Mouse (Mus musculus) gastrocnemius, postnatal 14 days (tissue): ENCODE results near the gene Crygb. TPM values are rescaled to one million over a fixed set of nuclear protein-coding genes. Genes with fewer than 3 reads are reported as not detected.
"Not testable (repeated sequence)": the region's sequence is repeated elsewhere in the genome, so short reads cannot be mapped to it uniquely, and the experiment has no call there.

Experiments
- DNase-seq: peaks from one replicate; pipeline ENCODE4 v3.0.0; 2021; ENCODE audit warnings: mixed read lengths
- intact Hi-C: fragments of 180-260 bp; cut with DNase I; formaldehyde crosslinking; loops from one replicate; pipeline ENCODE4 v1.15.1; 2025; ENCODE audit warnings: low total_unique reads
- total RNA-seq, 2 experiments: library from RNA; stranded (reverse); gene quantifications; 2 replicates each; pipeline ENCODE4 v1.2.3; 2021

Crygb gene
- total RNA-seq, 2 experiments from 2014 or later: not detected

DNA sequence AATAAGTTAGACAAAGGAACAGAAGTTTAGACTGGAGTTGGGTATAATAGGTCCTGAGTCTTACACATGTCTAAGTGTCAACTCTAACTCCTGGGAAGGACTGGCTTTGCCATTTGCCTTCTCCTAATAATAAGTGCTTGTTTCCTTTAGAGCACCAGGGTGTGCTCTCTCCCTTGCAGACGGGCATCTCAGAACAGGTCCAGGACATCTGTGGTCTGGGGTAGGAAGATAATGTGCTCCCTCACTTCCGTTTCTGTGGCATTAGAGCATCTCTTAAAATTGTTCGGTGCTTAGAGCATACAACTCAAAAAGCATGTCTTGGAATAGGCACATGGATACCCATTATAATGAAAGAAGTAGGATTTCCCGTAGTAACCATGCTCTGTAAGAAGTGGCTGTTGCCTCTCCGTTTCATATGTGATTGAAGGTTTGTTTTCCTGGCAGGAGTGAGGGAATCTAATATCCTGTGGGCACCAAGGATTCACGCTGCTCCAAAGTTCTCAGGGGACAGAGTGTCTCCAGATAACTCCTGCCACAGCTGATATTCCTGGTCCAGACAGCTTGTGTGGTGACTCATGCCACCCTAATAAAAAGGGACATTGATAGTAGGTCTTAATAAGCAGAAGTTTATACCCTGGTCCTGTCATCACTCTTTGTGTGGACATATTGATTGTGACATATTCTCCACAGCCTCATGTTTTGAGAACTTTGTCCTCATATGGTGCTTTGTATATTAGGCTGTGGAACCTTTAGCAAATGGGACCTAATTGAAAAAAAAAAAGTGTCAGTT, 6.7 kb upstream of the Crygb start:
- DNase-seq: no peak
- intact Hi-C loops: no loop called here

DNA sequence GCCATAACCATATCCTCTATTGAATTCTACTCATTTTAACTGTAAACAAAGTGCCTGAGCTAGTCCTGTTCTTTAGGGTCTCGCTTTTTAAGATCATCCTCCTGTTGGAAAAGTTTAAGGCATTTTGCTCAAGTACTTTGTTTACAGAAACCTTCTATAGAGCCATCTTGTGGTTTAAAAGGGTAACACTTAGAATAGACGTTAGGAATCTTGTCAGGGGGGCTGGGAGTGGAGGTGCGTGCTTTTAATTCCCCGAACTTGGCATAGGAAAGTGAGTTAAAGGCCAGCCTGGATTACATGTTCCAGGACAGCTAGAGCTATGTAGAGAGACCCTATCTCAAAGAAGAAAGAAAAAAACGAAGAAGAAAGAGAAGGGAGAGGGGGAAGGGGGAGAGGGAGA, 6.5 kb downstream of the Crygb start:
- intact Hi-C loops: no loop called here
- no peak for DNase-seq

DNA sequence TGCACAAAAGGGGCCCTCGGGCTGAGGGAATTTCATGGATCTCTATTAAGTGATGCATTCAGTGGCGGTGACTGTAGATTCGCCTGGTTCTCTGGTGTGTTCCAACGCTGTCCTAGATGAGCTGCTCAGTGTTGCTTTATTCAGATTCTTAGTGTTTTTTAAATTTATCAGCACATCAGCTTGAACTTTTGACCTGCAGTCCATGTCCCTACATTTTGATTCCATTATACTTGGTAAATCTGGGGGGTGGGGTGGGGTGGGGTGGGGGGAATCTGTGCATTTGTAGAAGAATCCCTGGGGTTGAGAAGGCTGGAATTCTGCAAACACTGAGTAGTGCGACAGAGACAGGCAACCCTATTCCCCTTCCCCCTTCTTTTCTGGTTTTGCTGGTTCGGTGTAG, 8.5 kb downstream of the Crygb start, which contains the start of gene Crygc:
Gene Crygc (minus strand): TSS at position 101 of the 400 bp plus-strand sequence.
- intact Hi-C loops: no loop called here
- DNase-seq: no peak

DNA sequence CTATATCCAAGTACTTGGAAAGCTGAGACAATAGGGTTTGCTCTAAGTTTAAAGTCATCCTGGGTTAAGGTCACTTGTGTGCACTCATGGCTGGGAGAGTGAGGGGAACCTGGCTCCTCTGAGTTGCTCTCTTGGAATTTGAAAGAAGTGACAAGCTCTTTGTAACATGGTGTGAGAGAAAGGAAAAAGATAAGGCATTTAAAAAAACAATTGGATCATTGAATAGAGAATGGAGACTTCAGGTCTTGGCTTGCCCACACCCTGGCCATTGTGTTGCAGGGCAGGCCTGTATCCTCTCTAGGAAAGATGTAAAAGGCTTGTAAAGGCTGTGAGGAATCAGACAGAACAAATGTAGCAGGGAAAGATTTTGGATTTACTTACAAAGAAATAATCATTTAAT, 14.2 kb downstream of the Crygb start:
- DNase-seq: no peak
- intact Hi-C loops: no loop called here

DNA sequence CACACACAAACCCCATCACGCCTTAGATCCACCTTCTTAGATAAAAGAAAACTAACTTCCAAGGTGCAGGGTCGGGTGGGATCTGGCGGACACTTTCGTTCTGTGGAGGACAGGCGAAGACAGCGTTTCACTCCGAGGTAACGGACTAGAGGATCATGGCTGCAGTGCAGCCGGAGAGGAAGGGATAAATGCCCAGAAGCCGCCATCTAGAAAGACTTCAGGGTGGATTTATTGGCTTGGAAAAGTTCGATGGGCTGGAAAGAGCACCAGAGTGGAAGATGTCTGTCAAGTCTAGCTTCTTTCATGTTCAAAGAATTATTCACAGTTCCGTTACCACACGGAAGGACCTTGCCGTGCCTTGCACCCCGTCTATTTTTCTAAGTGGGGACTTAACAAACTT, 17.9 kb downstream of the Crygb start:
- intact Hi-C loops: no loop called here
- DNase-seq: no peak

DNA sequence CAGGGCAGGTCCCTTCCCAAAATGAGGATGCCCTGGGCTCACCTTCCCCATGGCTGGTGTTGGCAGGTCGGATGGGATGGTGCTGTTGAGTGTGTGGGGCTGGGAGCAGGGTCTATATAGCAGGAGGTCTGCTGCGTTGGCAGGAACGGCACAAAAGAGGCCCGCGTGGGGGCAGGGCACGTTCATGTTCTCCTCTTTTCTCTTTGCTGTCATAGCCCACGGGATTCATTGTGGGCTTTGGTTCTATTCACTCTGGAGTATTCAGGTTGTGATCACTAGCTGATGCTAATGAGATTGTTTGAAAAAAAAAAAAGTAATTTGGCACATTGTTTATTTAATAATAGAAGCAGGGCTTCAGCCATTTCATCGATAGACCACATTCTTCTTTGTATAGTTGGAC, 18.7 kb downstream of the Crygb start, which contains the start of gene Crygd:
Gene Crygd (minus strand): TSS at position 101 of the 400 bp plus-strand sequence.
- no peak for DNase-seq
- intact Hi-C loops: no loop called here

DNA sequence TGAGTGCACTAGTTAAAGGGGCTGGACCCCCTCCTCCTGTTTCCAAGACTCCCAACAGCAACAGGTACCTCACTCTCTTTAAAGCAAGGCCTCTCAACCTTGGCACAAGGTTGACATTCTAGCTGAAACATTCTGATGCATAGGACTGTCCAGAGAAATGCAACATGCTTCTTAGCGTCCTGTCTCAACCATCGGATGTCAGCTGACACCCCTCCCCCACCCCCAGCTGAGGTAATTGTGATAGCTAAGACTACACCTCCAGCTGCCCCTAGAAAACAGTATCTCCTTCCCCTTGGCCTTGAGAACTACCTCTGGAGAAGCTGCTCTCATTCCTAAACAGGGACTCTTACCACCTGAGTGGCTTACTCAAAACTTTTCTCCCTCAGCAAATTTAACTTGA, 29.9 kb downstream of the Crygb start:
- DNase-seq: no peak
- intact Hi-C loops: no loop called here

DNA sequence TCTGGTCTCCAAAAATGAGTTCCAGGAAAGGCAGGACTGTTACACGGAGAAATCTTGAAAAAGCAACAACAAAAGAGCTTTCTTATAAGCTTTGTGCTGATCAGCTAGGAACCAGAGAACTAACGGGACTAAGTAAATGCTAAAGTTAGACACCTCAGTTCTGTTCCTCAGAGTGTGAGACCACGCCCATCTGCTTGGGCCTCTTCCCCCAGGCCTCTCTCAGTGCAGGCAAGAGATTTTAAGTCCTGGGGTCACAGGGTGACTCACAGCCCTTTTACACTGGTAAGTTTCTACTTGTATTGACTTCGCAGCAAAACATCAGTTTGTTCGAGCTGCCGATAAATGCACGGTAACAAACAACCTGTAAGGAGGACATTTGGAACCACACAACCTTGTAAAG, 30.4 kb downstream of the Crygb start:
- intact Hi-C loops: no loop called here
- no peak for DNase-seq

DNA sequence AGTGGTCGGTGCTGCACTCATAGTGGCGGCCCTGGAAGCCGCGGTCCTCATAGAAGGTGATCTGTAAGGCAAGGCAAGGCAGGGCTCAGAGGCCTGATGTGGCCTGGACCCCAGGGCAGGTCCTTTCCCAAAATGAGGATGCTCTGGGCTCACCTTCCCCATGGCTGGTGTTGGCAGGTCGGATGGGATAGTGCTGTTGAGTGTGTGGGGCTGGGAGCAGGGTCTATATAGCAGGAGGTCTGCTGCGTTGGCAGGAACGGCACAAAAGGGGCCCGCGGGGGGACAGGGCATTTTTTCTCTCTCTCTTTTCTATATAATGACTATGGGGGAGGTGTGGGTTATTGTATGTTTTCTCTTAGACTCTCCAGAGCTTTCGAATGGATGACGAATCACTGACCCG, 31.1 kb downstream of the Crygb start, which contains the start of gene Cryge:
Gene Cryge (minus strand): TSS at position 198 of the 400 bp plus-strand sequence.
- intact Hi-C loops, DNase-seq: not testable (repeated sequence)

DNA sequence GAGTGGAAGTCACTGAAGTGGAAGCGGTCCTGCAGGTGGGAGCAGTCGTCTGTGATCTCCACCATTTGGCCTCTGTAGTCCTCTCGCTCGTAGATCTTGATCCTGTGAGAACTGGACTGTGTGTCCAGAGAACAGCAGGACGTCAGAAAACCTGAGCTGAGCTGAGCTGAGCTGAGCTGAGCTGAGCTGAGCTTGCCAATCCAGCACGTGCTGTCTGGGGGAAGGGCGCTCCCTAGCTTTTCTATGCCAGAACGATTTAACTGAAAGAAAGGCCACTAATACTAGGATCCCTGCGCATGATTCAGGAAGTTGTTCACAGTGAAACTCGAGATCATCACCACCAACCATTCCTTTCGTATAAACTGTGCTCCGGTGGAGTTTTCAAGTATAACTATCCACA, 33.3 kb downstream of the Crygb start:
- peak; percentile 35 for DNase-seq
- intact Hi-C loops: loop anchor here (10.0 kb wide), 1 partner anchor 136 kb away; the partner anchor contains the start of genes Idh1 and Pikfyve

DNA sequence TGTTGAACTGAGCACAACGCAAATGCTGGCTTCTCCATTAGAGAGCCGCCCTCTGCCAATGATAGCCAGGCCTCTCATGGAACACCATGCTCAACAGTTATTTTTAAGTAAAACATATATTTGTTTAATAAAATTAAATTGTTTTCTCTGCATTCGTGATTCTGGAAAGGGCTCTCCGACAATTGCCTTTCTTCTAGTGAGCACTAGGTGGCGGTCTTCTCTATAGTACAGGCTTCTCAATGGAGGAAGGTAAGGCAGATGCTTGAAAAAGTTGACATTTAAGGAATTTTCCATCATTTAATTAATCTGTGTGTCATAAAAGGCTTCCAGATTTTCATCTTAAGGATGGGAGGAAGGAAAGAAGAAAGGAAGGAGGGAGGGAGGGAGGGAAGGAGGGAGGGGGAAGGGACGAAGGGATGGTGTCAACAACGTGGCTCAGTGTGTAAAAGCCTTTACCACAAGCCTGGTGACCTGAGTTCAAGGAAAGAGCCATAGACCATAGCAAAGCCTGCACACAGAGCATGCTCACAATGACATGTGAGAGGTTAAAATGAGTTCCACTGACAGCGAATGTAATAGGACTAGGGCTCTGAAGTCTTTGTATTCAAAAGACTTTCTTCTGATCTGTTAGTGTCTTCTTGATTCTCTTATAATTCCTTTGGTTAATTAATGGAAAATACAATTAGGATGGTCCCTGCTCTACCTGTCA, 35.5 kb downstream of the Crygb start:
- intact Hi-C loops: loop anchor here (10.0 kb wide), 1 partner anchor 138 kb away; the partner anchor contains the start of genes Idh1 and Pikfyve
- no peak for DNase-seq

DNA sequence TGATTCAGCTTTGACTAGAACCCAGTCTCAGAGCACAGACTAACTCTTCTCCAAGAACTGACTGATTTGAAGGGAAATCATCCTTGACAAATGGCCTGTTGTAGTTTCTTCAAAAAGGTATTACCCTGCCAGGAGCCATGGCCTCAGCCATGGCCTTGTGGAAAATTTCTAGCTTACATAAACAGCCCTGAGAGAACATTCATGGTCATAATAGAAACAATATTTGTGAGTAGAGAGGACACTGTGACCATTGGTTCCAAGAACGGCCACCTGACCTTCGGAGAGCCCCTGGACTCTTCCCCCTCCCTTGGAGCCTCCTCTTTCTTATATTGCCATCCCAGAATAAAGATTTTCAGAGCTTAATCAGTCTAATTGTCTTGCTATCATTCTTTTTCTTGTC, 38.7 kb downstream of the Crygb start:
- intact Hi-C loops: loop anchor here (10.0 kb wide), 1 partner anchor 141 kb away; the partner anchor contains the start of genes Idh1 and Pikfyve
- DNase-seq: no peak

DNA sequence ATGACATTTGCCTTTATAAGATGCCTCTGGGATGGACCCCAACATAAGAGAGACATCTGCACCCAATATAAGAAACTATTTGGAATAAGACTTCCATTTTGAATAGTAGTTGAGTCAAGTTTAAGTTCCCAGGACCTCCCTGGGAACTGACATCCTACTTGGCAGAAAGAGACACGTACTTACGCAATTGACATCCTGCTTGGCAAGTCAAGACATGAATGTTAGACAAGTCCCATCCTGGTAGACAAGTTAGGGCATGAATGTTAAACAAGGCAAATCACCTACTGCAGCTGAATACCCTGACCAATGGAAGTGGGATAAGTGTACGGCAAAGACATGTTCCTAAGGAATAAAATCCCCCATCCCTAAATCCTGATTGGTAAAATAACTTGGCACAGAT, 40.3 kb downstream of the Crygb start:
- intact Hi-C loops: loop anchor here (10.0 kb wide), 1 partner anchor 143 kb away; the partner anchor contains the start of genes Idh1 and Pikfyve
- no peak for DNase-seq

DNA sequence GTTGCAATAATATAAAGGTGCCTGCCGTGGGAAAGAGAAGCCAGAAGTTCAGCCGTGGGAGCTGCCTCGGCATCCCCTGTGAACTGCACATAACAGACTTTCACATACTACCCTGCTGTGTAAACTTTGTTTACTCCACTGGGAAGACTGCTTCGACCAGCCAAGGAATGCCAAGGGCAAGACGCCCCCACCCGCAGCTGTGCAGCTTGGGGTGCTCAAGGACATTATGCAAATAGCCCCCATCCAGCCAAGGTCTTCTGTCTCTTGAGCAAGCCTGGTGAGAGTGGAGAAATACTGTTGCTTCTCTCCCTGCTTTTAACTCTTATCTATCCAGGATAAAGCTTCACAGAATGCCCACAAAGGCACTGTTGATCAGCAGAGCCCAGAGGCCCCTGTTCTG, 41.3 kb downstream of the Crygb start:
- DNase-seq: no peak
- intact Hi-C loops: loop anchor here (10.0 kb wide), 1 partner anchor 144 kb away; the partner anchor contains the start of genes Idh1 and Pikfyve

DNA sequence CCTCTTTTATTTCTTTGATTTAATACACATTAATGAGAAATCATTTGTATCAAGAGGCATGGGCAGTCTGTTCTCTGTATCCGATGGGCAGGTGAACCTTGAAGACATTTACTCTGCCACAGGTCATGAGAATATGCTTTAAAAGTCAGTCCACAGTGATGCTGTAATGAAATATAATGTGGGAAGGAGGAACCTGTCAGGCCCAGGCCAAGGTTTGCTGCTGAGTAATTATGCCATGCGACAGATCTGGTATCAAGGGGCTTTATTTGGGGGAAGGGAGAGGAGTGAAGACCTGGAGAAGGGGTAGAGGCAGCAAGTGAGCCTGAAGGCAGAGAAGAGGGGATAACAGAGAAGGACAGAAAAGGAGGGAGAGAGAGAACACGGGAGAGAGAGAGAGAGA, 42.4 kb downstream of the Crygb start:
- intact Hi-C loops: loop anchor here (10.0 kb wide), 1 partner anchor 145 kb away; the partner anchor contains the start of genes Idh1 and Pikfyve
- DNase-seq: no peak

DNA sequence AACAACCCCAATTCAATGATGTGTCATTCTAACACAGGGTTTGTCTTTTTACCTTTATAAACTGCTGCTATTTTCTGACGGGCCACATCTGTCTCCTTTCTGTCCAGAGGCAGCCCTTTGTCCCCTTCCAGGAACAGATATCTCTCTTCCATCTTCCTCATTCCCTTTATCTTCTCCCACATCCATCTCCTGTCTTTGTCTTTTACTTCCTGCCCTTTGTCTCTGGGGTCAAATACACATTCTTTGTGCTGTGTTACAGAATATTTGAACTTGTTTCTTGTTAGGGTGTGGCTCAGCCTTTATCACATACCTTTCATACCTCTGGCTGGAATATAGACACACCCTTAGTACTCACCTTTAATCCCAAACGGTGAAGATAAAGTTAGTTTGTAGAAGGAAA, 44.5 kb downstream of the Crygb start:
- intact Hi-C loops: no loop called here
- DNase-seq: no peak

DNA sequence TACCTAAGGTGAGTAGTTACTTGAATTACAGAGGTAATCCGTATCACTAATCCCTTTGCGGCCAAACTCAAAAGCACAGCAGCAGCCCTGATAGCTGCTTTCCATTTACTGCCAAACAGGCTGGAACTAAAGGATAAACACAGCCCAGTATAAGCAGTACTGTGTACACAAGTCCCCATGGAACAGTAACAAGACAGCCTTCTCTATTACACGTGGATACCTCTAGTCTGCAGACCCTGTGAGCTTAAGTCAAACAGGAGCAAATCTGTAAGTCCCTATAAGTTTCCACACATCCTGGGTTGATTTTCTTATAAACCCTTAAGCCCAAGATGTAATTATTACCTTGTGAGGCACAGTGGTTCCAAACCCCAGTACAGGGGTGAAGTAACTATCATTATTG, 46.6 kb downstream of the Crygb start:
- DNase-seq: no peak
- intact Hi-C loops: no loop called here

DNA sequence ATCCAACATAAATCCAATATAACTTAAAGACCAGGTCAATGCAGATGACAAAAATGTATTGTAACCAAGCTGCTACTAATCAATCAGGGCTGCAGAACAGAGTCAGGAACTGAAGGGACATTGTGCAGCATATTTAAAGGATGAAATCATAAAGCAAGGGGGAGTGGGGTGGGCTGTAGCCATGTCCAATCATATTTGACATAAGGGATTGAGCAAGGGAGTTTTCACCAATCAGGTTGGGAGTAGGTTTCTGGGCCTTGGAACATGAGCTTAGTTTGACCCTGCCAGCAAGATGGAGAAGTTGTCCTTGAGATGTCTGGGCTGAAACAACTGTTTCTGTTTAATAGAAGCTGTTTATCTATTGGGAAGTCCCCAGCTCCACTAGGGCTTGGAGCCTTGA, 49.4 kb downstream of the Crygb start, which contains the start of gene Akr1cl:
Gene Akr1cl (minus strand): TSS at position 119 of the 400 bp plus-strand sequence.
- intact Hi-C loops: no loop called here

More for the DNA sequence above, 49.4 kb downstream of the Crygb start, which contains the start of gene Akr1cl:
- DNase-seq: no peak
